Mouse (Mus musculus): ENCODE data around the gene Glce.

GRCm38 (mm10) chr9:62121551-62122447 lies 656 bp downstream of the Glce start:
- TF ChIP-seq CTCF (IDR thresholded peaks at IDR 0.05; ENCODE audit: low read depth) (peak; percentile 33), EP300 (IDR thresholded peaks at IDR 0.05; ENCODE audit: low read depth) (no peak)

Measured in liver, postnatal 0 days (tissue).